Mouse (Mus musculus): ENCODE measurements around the gene Gm44596. TPM values are rescaled to one million over a fixed set of nuclear protein-coding genes. Genes with fewer than 3 reads are reported as not detected.

Gm44596 gene
- polyA plus RNA-seq, 1 experiment from 2014 or later: not detected

Other genes starting within 250 kb of the Gm44596 start
- 124 and 139 TPM in 2 replicates for gene Tspan9, start 231.9 kb upstream of the Gm44596 start, polyA plus RNA-seq (2014; fragmentation: Nextera tagmentation; extraction: Ambion mirVana)
- 1.4 TPM in 2 replicates for gene Tead4, start 74.7 kb upstream of the Gm44596 start, polyA plus RNA-seq (2014; fragmentation: Nextera tagmentation; extraction: Ambion mirVana)
- gene Tulp3, start 19.7 kb upstream of the Gm44596 start, polyA plus RNA-seq (2014; fragmentation: Nextera tagmentation; extraction: Ambion mirVana): 18.5 and 21.7 TPM in 2 replicates
- gene Rhno1, start 12.6 kb upstream of the Gm44596 start, polyA plus RNA-seq (2014; fragmentation: Nextera tagmentation; extraction: Ambion mirVana): 126 and 137 TPM in 2 replicates
- 34.9 and 38.7 TPM in 2 replicates for gene Foxm1, start 12.5 kb upstream of the Gm44596 start, polyA plus RNA-seq (2014; fragmentation: Nextera tagmentation; extraction: Ambion mirVana)
- 0.30 and 0.39 TPM in 2 replicates for gene Tex52, start within 50 bp of the Gm44596 start, polyA plus RNA-seq (2014; fragmentation: Nextera tagmentation; extraction: Ambion mirVana)
- 5.8 and 7.4 TPM in 2 replicates for gene Nrip2, start 23.8 kb downstream of the Gm44596 start, polyA plus RNA-seq (2014; fragmentation: Nextera tagmentation; extraction: Ambion mirVana)
- 33.4 and 39.0 TPM in 2 replicates for gene Itfg2, start 49.4 kb downstream of the Gm44596 start, polyA plus RNA-seq (2014; fragmentation: Nextera tagmentation; extraction: Ambion mirVana)
- 392 and 413 TPM in 2 replicates for gene Fkbp4, start 63.2 kb downstream of the Gm44596 start, polyA plus RNA-seq (2014; fragmentation: Nextera tagmentation; extraction: Ambion mirVana)
- 0.07 and 0.10 TPM in 2 replicates for gene Pzp, start 151.2 kb downstream of the Gm44596 start, polyA plus RNA-seq (2014; fragmentation: Nextera tagmentation; extraction: Ambion mirVana)
- 3.8 and 4.4 TPM in 2 replicates for gene A2ml1, start 206.1 kb downstream of the Gm44596 start, polyA plus RNA-seq (2014; fragmentation: Nextera tagmentation; extraction: Ambion mirVana)
- not detected in 2 replicates for gene Klrb1a, start 248.0 kb downstream of the Gm44596 start, polyA plus RNA-seq (2014; fragmentation: Nextera tagmentation; extraction: Ambion mirVana)